Mouse (Mus musculus) monocyte, adult 2 months (primary cell): ENCODE measurements at regions not wholly inside any gene's neighbourhood (a gene's known extent, or its start where the extent isn't known, plus 50 kb on each side); places are given as distances from the start of the nearest gene placed in this dataset.
A peak's percentile ranks its signal among the peaks of the same experiment; 100 is the strongest.

ENCODE experiments used
- DNase-seq, 2 experiments: peaks; one replicate each; pipeline ENCODE4 v3.0.0; 2022; ENCODE audit warnings: low spot score in 2 of 2, low read depth in 1 of 2

DNA sequence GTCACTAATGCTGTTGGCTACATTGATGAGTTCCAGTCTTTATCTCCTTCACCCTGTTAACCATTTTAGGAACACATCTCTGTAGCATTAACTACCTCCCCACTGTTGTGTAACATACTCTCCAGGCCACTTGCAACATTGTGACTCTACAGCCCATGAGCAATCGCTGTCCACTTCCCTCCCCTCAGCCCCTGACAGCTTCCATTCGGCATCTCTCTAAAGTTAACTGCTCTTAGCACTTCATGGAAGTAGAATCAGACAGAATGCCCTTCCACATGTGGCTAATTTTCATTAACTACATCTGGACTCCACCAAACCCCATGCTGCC, 208.3 kb downstream of the Bcl2l11 start:
- peak; percentile 32 to 40 for DNase-seq

DNA sequence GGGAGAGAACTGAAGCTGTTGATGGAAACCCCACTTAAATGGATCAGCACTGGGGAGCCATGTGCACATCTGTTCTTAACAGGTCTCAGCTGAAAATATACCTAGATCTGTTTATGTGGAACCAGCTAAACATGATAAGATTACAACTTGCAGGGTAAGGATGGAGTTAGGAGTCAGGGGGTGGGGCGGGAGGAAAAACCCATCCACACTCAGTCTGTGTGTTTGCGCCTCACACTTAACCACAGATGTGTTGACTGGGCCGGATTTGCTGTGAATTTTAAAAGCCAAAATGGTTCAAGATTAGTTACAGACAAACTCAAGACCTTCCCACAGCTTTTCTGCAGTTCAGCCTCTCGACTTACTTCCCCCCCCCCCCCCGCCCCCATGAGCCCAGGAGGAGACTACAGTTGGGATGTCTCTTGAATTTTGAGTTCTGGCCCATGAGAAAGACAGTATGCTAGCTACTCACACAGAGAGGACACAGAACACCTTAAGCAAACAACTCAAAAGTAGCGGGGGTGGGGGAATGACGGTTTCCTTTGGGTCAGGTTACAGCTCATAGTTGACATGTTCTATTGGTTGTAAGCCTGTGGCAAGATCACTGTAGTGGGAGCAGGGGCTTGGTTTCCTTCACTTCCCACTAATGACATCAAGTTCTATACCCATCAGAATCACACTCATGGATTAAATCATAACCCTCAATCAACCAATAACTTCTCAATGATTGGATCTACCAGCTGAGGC, 209.1 kb downstream of the Bcl2l11 start:
- DNase-seq: no peak

DNA sequence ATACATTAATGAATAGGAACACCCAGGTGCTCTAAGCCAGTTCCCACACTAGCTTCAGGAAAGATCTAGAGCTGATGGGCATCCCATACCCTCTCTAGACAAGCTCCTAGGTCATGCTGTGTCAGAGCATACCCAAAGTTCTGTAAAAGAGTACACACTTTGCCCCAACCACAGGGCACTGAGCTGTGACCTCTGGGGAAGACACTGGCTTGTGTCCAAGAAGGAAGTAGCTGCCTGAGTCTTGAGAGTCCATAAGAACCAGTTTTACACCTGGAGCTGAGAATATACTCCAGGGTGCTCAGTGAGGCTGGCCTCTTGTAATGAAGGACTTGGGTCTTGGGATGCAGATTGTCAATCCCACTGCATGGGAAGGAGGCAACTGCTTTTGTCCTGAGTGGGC, 211.4 kb downstream of the Bcl2l11 start:
- peak in 1 of 2 experiments; percentile 62 for DNase-seq

DNA sequence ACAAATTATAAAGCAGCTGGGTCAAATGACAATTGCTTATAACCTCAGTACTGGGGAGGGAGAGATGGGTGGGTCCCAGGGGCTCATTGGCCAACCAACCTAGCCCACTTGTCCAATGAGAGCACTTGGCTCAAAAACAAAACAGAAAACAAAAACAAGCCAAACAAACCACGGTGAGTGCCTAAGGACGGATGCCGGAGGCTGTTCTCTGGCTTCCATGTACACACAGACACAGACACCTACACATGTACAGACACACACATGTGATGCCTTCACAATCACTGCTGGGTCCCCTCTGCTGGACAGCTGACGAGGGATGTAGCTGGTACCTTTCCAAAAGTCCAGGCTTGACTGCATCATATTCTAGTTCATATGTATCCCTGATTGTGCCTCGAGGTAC, 212.0 kb downstream of the Bcl2l11 start:
- no peak for DNase-seq

DNA sequence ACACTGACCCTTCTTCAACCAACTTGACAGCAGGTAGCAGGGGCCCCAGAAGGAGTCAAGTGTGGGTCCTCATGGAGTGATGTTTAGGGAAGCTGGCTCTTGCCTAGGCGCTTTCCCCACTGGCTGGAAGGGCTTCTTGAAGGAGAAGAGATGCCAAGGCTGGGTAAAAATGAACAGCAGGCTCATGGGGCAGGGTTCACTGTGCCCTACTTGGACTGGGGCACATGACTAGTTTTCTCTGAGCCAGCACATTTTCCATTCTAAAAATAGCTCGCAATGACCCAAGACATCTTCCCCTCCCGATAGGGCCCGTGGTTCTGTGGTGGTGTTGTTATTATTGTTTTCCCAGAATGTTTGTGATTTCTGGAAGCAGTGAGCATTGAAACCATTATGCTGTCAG, 212.6 kb downstream of the Bcl2l11 start:
- no peak for DNase-seq

DNA sequence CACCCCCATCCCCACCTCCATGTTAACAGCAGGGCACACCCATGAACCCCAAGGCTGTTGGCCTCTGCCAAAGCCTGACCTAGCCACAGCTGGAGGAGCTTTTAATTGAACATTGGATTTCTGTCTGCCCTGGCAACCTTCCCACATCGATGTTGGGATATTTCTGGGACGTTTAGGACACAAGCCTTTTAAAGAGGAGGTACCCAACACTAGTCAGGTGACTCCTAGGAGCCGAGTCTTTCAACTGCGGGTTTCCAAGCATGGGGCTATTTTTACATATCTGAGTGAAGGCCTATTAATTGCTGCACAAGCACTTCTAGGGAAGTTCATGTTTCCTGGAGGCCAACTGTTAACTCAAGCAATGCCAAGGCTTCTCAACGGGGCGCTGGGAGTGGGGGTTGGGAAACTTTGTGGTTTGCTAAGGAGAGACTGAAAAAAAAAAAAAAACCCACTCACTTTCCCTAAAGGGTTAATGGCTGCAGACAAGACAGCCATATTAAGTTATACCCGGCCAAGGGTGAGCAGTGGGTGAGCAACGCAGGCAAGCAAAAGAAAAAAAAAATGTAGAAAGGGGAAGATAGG, 213.3 kb downstream of the Bcl2l11 start:
- DNase-seq: no peak

DNA sequence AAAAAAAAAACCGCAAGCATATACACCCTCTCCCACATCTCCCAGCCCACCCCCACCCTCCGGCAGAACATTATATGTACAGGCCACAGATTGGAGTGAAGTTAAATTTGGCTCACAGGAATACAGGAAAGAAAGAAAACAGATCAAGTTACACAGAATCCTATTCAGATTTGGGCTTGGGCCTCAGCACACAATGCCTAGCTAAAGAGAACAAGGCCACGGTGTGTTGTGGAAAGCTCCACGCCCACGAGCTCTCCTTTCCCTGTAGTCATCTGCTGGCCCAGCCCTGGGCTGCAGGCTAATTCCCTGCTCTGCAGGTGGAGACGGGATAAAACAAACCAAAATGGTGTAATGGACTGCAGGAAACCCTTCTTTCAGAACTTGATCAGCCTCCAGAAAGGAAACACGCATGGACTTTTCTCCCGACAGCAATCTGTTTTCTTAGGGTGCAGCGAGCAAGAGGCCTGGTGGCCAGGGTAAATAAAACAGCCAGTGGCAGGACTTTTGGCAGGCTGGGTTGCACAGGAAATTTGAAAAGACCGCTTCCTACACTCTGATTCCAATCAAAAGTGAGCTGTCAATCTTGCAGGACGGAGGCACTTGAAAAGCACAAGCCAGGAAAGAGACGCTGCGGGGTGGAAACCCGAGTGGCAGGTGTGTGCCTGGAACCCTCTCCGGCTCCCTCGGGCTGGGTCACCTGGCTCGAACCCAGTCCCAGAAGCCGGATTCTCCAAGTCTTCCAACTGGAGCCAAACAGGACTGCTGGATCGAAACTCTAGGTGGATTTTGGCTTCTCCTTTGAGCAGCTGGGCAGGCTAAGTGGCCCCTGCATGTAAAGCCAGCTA, 214.0 kb downstream of the Bcl2l11 start:
- DNase-seq: no peak

DNA sequence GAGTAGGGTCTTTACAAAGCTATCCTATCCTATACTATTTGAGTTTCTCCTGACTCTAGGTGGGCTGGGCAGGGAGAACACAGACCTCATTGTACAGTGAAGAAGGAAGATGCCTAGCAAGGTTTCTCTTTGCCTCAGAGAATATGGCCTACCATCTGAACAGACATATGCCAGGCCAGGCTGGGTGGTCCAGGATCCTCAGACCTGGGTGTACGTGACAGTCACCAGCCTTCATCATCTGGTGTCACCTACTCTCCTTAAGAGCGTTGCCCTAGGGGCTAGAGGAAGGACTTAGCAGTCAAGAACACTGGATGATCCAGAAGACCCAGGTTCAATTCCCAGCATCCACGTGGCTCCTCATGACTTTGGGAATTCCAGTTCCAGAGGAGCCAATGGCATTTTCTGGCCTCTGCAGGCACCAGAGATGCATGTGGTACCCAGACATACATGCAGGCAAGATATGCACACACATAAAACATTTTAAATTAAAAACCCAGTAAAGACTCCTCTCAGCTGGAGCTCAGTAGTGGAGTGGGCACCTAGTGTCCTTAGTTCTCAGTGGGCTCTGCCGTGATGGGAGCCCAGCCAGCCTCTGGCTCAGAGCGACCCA, 214.9 kb downstream of the Bcl2l11 start:
- DNase-seq: no peak

DNA sequence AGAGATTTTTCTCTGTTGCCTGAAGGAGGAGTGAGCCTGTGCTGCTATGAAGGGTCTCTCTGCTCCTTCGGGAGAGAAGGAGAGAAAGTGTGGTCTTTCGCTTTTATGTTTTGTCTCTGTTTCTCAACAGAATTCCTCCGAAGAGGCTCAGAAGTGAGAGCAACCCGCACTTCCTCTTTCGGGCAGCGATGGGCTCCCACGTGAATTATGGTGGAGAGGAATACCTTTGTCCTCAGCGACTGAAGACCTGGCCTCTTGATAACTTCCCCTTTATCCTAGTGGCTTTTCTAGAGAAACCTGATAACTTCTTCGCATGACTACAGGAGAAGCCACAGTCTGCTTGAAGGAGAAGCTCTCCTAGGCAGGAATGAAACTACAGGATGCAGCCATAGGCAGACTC, 216.4 kb downstream of the Bcl2l11 start:
- no peak for DNase-seq

DNA sequence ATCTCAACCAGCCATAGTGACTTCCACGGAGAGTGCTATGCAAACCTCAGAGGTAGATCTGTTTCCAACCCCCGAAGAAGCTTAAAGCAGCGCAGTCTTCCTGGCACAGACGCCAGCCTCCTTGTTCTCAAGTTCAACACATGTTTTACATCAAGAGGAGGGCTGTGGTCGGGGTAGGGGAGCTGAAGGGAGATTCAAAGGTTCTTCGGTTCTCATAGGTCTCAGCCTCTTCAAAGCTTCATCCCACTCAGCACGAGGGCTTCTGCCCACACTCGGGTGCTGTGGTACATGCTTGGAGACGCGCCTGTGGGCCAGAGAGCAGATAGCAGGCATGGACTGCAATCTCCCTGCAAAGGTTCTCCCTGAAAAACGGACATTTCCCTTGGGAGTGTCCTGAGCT, 219.7 kb downstream of the Bcl2l11 start:
- no peak for DNase-seq

DNA sequence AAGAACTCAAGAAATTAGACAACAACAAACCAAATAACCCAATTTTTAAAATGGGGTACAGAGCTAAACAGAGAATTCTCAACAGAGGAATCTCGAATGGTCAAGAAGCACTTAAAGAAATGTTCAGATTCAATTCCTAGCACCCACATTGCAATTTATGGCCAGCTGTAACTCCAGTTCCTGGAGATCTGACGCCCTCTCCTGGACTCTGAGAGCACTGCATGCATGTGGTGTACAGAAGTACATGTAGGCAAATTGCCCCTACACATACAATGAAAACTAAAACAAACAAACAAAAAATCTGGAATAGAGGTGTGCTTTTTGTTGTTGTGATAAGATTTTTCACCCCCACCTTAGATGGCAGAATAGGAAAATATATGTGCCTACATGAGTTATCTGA, 222.7 kb downstream of the Bcl2l11 start:
- no peak for DNase-seq

DNA sequence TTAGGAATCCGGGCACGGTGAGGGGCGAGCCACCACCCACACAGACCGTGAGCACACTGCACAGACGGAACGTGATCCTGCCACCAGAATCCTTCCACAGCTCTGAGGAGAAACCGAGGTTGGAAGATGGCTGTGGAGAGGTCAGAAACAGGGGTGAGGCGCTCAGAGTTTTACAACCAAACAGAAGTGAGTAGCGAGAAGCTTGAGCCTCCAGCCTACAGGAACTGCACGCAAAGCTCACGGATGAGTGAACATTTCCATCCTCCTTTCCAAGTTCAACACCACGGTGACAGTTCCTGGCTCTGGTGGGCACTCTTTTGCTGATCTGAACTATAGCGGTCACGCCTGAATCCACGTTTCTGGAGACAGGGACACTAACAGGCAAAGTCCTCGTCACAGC, 225.6 kb downstream of the Bcl2l11 start:
- DNase-seq: no peak

DNA sequence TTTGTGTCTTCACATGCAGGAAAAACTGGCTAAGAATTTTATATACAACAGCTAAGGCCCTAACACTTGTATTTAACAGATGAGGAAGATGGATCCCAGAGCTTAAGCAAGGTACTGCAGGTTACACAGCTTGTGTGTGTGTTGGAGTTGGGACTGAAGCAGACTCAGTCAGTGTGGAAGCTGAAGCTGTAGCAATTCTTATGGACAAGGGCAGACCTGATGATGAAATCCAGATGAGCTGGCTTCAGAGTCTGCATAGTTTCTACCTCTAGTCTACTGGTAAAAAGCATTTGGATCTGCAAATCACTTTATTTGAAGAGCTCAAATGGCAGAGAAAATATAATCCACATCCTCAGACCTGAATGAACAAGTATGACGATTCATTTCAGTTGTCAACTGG, 226.7 kb downstream of the Bcl2l11 start:
- DNase-seq: no peak

DNA sequence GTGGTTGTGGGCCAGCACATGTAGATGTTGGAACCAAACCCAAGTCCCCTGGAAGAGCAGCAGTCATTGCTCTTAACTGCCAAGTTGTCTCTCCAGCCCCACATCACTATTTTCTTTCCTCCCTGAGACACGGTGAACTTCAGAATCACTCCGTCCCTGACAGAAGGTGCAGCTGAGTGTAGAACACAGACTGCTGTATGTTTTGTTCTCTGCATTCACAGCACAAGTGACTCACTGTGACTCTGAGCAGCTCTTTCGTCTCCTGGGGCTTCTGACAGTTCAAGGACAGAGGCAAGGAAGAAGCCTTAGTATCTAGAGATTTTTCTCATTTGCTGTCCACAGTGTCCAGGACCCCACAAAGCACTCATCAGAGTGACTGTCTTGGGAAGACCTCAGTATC, 227.6 kb downstream of the Bcl2l11 start:
- DNase-seq: no peak

DNA sequence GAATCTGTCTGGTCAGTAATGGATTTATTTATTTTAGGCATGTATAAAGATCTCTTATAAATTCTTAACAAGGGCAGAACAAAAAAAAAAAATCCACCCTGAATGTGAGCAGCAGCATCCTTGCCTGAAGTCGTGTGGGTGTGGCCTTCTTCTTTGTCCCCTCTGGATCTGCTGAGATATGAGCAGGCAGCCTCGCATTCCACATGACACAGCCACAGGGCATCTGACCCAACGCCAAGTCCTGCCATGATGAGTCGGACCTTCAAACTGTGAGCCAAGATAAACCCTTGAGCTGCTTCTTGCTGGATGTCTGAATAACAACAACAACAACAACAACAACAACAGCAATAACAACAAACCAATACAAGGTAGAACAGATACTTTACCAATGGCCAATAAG, 230.5 kb downstream of the Bcl2l11 start:
- DNase-seq: no peak

DNA sequence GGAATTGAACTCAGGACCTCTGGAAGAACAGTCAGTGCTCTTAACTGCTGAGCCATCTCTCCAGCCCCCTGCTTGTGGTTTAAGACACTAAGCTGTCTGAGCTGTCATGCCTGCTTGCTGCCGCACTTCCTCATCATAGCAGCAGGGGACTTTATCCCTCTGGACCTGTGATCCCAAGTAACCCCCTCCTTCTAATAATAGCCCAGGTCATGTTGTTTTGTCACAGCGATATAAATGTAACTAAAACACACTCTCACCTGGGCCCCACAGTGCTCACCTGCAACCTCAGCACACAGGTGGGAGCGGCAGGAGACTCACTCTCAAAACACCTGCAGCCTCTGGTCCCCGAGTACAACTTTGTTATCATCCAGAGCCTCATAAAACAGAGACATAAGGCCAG, 231.9 kb upstream of the Spdye4c start:
- no peak for DNase-seq

DNA sequence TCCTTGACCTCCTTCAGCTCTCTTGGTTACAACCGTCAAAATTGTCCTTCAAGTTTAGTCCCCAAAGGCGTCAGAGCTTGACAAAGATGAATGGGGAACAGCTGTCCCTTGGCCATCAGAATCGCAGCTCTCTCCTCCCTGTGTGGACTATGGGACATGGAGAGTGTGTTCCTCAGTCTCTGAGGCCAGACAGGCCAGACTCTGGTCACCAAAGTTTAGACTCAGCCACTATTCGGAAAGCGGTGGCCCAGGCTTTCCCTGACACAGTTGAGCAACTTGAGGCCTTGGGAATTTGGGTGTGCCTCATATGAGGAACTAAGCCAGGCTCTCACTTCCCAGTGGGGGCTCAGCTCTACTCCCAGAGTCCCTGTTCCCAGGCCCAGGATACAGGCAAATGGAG, 230.5 kb upstream of the Spdye4c start:
- DNase-seq: peak in 1 of 2 experiments; percentile 27

DNA sequence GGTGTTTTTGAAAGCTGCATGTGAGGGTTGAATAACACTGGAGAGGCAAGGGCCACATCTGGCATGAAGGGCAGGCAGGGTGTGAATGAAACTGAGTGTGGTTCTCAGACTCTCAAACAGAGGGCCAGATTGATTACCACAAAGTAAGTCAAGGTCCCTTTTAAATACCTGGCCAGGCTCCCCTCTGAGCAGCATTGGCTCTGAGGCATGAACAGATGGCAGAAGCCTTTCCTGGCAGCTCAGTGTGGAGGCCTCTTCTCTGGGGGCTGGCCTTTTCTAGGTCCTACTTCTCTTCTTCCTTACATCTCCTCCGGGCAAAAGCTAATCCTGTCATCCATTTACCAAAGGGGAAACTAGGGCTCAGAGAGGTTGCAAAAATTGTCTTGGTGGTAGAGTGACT, 229.6 kb upstream of the Spdye4c start:
- DNase-seq: no peak

DNA sequence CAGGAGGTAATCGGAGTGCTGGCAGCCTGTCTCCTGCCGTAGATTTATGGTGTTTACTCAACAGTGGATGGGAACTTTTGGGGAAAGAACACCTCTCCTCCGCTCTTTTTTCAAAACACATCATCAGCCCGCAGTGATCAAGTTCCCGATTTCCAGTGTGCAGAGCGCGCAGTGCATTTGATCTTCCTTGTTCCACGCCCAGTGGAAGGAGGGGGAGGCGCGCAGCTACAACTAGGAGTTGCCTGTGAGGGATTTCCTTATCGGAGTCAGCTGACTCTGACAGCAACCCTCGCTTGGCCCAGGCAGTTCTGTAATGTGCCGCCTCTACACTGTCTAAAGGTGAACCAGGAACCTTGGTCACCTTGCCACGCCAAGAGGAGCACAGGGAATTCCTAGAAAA, 226.8 kb upstream of the Spdye4c start:
- DNase-seq: peak in 1 of 2 experiments; percentile 57

DNA sequence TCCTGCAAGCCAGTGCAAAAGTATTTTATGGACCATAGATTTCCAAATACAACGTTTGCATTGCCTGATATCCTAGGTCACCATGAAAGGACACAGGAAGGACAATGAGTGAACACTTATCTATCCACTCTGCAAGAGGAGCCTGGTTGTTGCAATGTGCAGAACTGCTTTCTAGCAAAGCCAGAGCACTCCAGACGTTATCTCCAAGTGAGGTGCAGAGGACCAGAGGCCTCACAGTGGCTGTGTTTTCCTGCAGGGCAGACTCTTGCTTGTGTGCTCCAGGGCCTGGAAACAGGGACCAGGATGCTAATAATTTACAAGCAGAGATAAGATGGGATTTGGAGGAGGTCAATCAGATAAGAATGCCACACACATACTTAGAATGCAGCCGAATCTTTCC, 226.0 kb upstream of the Spdye4c start:
- no peak for DNase-seq

DNA sequence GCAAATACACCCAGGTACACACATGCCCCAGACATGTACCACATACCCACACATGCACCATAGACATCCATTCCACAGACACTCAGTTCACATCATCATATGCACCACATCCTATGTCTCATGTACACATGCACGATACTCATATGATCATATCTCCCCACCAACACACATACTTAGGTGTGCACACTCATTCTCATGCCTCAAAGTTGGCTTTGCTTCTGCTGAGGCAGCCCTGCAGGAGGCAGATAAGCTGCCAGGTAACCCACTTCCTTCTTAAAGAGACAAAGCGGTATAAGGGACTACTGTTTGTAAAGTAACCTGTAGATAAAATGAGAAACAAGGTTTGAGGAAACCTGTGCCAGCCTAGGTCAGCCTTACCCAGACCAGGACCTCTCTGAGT, 225.2 kb upstream of the Spdye4c start:
- no peak for DNase-seq
